Mouse (Mus musculus) lung, postnatal 0 days (tissue): ENCODE data around the gene Cfdp1. TPM values are rescaled to one million over a fixed set of nuclear protein-coding genes. Genes with fewer than 3 reads are reported as not detected.
A peak's percentile ranks its signal among the peaks of the same experiment; 100 is the strongest.

Source experiments
- ATAC-seq: fragments of 200-750 bp; cut with Nextera tagmentation; 2 replicates; pipeline ENCODE4 v1.8.0; 2017; ENCODE audit warnings: moderate library complexity
- DNase-seq: peaks from one replicate; pipeline ENCODE4 v3.0.0-alpha.2; 2016; ENCODE audit warnings: low spot score
- H3K27ac ChIP-seq: fragments of 300-500 bp; sonication (generic); 2 replicates; pipeline ENCODE4 v1.5.1; 2014; ENCODE audit warnings: antibody characterized with exemption, mild to moderate bottlenecking, low read length, mixed read lengths
- H3K27me3 ChIP-seq: fragments of 300-500 bp; sonication (generic); replicated peaks from 2 replicates; pipeline ENCODE4 v1.6.1; 2014; ENCODE audit warnings: low read length, mixed read lengths; ENCODE audit not compliant: insufficient read depth
- H3K36me3 ChIP-seq: fragments of 300-500 bp; sonication (generic); 2 replicates; pipeline ENCODE4 v1.6.1; 2014; ENCODE audit warnings: low read length, mixed read lengths; ENCODE audit not compliant: insufficient read depth
- H3K4me1 ChIP-seq: fragments of 300-500 bp; sonication (generic); 2 replicates; pipeline ENCODE4 v1.6.1; 2014; ENCODE audit warnings: antibody characterized with exemption, low read depth, low read length, mixed read lengths; ENCODE audit not compliant: insufficient read depth
- H3K4me2 ChIP-seq: fragments of 300-500 bp; sonication (generic); replicated peaks from 2 replicates; pipeline ENCODE4 v1.6.1; 2014; ENCODE audit warnings: low read depth, mild to moderate bottlenecking, low read length, moderate library complexity, mixed read lengths
- H3K4me3 ChIP-seq: fragments of 300-500 bp; sonication (generic); 2 replicates; pipeline ENCODE4 v1.5.1; 2014; ENCODE audit warnings: low read depth, low read length
- H3K9ac ChIP-seq: fragments of 300-500 bp; sonication (generic); replicated peaks from 2 replicates; pipeline ENCODE4 v1.6.1; 2014; ENCODE audit warnings: low read depth, mild to moderate bottlenecking
- H3K9me3 ChIP-seq: fragments of 300-500 bp; sonication (generic); 2 replicates; pipeline ENCODE4 v1.6.1; 2016; ENCODE audit warnings: low read length, mixed read lengths
- CTCF ChIP-seq: IDR thresholded peaks from 2 replicates; pipeline ENCODE4 v1.5.1; 2016; ENCODE audit warnings: antibody characterized with exemption, mild to moderate bottlenecking
- EP300 ChIP-seq: IDR thresholded peaks from 2 replicates; pipeline ENCODE4 v1.6.1; 2016; ENCODE audit warnings: antibody characterized with exemption, mild to moderate bottlenecking, control low read depth
- WGBS: fragments of 180-500 bp; shearing (Covaris S2); extraction: QIAGEN DNeasy Blood & Tissue Kit; methylation state at CpG from one replicate; pipeline ENCODE4 v1.1.7; 2014; 5-methylcytosine and 5-hydroxymethylcytosine counted together
- polyA plus RNA-seq: library from polyadenylated mRNA; unstranded; fragments of >200 nt; fragmentation: Nextera tagmentation; extraction: Ambion mirVana; gene quantifications from 2 replicates; pipeline ENCODE4 v1.2.1, GENCODE M21; 2015

Gene Cfdp1
- polyA plus RNA-seq, 1 experiment from 2014 or later = 93.9 TPM

DNA sequence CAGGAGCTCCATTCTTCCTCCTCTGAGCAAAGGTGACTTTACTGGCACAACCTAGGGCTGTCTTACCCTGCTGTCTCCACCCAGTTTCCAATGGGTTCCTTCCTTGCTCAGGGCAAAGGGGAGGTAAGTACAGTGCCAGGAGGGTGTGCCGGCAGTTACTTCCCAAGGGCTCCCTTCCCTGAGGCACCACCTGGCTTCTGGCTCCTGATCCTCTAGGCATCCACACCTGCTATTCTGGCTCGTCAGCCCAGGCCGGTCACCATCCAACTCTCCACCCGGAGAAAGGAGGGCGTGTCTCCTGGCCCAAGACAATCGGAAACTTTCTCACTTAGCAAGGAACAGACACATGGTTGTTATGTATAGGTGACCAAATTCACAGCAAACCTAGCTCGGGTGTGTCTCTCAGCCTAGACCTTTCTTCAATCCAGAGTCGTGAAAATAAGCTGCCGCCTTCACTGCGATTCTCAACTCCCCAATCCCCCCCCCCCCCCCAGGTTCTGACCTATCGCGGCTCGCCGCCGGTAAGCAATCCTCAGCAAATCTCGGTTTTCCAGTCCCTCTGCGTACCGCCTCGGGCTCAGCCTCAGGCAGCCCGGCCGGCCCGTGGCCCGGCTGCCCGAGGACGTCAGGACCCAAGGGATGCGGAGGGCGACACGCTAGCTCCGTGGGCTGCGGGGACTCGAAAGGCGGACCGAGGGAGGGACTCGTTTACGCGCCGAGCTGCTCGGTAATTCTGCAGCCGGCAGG, 122.7 kb downstream of the Cfdp1 start:
- ATAC-seq (peak; percentile 15), DNase-seq (peak; percentile 73)
- peaks cover 82% of the 10 kb centered on the region for H3K4me1 ChIP-seq
- H3K4me2 ChIP-seq = peak overlapping the region; percentile 91
- H3K27ac ChIP-seq = peak overlapping the region; percentile 96
- no peaks in the 10 kb centered on the region for H3K9me3 ChIP-seq
- WGBS = under 1% methylated on average over 34 of the region's 39 CpGs
- H3K4me3 ChIP-seq = peak overlapping the region; percentile 71
- H3K9ac ChIP-seq = peak overlapping the region; percentile 74
- no peaks in the 10 kb centered on the region for H3K27me3 ChIP-seq
- TF ChIP-seq CTCF (no peak), EP300 (no peak)
- no peaks in the 10 kb centered on the region for H3K36me3 ChIP-seq

DNA sequence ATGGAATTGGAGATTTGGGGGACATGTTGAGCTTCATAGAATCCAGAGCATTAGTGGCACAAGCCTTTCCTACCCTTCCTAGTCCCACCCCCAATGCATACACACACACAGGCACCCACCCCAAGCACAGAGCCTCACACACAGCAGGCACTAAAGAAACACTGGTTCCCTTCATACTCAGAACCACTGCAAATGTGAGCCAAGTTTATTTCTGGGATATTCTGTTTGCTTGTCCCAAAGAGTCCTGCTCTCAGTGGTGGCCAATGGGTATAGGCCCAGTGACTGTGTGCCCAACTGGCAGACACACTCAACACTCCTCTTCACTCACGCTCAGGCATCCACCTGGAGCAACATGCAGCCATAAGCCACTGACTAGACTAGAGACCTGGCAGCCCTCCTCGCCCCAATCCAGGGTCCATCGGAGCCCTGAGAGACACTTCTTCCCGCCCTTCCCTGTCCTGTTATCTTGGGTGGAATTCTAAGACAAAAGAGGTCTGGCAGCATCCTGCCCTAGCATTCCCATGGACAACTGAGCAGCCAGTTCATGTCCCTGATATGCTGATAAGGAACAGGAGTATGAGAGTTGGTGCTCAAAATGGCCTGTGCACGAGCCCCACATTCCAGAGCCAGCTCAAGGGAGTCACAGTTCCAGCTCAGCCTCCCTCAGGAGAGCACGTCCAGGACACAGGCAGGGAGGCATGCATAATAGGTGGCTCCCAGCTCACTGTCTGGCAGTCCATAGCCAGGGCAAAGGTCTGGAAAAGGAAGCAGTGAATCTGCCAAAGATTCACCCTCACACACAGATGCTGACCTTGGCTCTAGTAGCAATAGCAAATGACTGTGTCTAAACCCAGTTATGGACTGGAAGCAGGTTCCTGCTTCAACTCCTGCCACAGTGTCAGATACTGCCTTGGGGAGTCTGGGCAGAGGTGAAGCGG, 124.6 kb downstream of the Cfdp1 start:
- WGBS = 42% methylated on average over 7 of the region's 7 CpGs
- H3K4me3 ChIP-seq = no peak overlapping the region
- peak overlapping the region; percentile 58 for H3K27ac ChIP-seq
- H3K4me2 ChIP-seq = peak overlapping the region; percentile 0; the same call in 1 of the 2 replicates
- no peak overlapping the region; the same call in 1 of the 2 replicates for H3K9ac ChIP-seq
- no peaks in the 10 kb centered on the region for H3K27me3 ChIP-seq
- no peaks in the 10 kb centered on the region for H3K9me3 ChIP-seq
- no peaks in the 10 kb centered on the region for H3K36me3 ChIP-seq
- H3K4me1 ChIP-seq = peaks cover 72% of the 10 kb centered on the region
- TF ChIP-seq EP300 = no peak
- no peak for TF ChIP-seq CTCF
- no peak for ATAC-seq
- DNase-seq = no peak

DNA sequence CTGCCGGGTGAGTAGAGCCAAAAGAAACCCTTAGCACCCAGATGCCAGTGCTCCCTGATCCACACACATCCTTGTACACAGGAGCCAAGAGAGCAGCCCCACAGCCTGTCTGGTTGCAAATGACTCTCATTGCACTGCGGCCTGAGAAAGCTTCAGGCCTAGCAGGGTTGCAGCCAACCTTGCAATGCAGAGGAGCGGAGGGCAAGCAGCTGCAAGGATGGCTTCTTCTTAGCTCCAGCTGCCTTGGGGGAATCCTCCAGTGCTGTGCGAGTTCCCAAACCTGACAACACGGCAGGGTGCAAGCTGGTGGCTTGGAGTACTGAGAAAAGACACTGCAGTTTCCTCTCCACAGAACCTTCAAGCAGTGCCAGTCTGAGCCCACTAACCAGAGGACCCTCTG, 125.6 kb downstream of the Cfdp1 start:
- H3K9ac ChIP-seq = no peak overlapping the region
- H3K4me1 ChIP-seq = peaks cover 61% of the 10 kb centered on the region
- TF ChIP-seq CTCF = no peak
- TF ChIP-seq EP300 = no peak
- no peak overlapping the region for H3K4me3 ChIP-seq
- H3K4me2 ChIP-seq = no peak overlapping the region
- no peaks in the 10 kb centered on the region for H3K36me3 ChIP-seq
- H3K9me3 ChIP-seq = no peaks in the 10 kb centered on the region
- no peaks in the 10 kb centered on the region for H3K27me3 ChIP-seq
- WGBS = 76% methylated on average over 5 of the region's 5 CpGs
- ATAC-seq = no peak
- no peak for DNase-seq
- H3K27ac ChIP-seq = peak overlapping the region; percentile 14; the same call in 1 of the 2 replicates

DNA sequence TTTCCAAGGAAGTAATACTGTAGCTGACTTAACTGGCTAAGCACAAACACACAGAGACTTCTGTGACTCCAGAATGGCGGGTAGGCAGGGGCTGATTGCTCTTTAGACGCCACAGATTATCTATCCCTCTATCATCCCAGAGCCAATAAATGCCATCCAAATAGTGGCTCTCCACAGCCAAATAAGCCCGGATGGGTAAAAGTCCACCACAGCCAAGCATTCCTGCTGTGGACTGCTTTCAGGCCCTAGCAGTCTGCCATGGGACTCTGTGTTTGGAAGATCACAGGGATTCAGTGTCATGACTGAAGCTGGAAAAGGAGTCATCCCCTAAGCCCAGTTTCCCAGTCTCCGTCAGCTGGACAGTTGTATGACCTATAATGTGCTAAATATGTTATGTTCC, 126.5 kb downstream of the Cfdp1 start:
- Histone ChIP-seq H3K4me3 (no peak overlapping the region), H3K4me1 (peaks cover 52% of the 10 kb centered on the region), H3K9ac (no peak overlapping the region), H3K36me3 (no peaks in the 10 kb centered on the region), H3K9me3 (no peaks in the 10 kb centered on the region), H3K4me2 (no peak overlapping the region), H3K27ac (peak overlapping the region; percentile 91), H3K27me3 (no peaks in the 10 kb centered on the region)
- WGBS = 82% methylated on average over 4 of the region's 4 CpGs
- DNase-seq (no peak), ATAC-seq (no peak)
- TF ChIP-seq EP300 (no peak), CTCF (no peak)

DNA sequence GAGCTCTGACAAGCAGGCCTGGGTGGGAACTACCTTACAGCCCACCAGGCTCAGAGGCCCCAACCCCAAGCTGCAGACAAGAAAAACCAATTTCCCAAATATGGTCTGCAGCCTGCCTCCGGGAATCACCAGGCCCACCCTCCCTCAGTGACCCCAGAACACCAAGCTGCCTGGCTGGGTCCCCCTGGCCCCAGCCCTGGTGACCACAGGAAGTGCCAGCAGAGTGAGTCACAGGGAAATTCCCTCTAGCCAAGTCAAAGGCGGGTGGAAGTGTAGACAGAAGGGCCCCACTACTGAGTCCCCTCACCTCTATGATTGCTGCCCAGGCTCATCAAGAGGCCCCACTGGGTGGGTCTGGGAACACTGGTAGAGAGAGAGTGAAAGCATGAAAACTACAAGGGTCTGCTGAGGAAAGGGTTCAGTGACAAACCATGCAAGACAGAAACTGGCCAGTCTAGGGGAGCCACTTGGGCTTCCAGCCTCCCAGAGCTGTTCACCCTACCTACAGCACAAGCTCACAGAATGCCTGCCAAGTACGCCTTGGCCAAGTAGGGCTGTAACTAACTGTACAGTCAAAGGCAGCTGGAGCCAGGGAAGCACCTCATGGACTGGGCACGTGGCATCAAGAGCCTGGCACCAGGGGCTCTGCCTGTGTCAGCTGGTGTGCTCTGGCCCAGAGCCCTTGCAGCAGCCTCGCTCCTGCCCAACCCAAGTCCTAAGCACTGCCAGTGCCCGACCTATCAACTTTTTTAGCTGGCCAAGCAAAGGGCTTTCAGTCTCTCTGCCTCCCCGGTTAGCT, 127.8 kb downstream of the Cfdp1 start:
- peaks cover 51% of the 10 kb centered on the region for H3K4me1 ChIP-seq
- DNase-seq = peak; percentile 88
- H3K9me3 ChIP-seq = no peaks in the 10 kb centered on the region
- H3K36me3 ChIP-seq = no peaks in the 10 kb centered on the region
- no peak overlapping the region for H3K4me3 ChIP-seq
- WGBS = 26% methylated on average over 7 of the region's 7 CpGs
- H3K27me3 ChIP-seq = no peaks in the 10 kb centered on the region
- H3K27ac ChIP-seq = peak overlapping the region; percentile 91
- H3K4me2 ChIP-seq = peak overlapping the region; percentile 27; the same call in 1 of the 2 replicates
- no peak overlapping the region for H3K9ac ChIP-seq
- ATAC-seq = peak; percentile 89
- TF ChIP-seq EP300 (peak; percentile 81), CTCF (no peak)
